Mouse (Mus musculus) left cerebral cortex, adult 18-20 months (tissue): ENCODE data around the gene Gcn1l1. TPM values are rescaled to one million over a fixed set of nuclear protein-coding genes. Genes with fewer than 3 reads are reported as not detected.

Source experiments
- DNase-seq, 2 experiments: peaks; one replicate each; pipeline ENCODE4 v3.0.0; 2021 to 2022; ENCODE audit warnings: low spot score in 2 of 2, mixed read lengths in 1 of 2
- microRNA-seq, 2 experiments: library from miRNA; unstranded; fragments of <30 nt; microRNA quantifications; one replicate each; pipeline ENCODE4 v1.2.0; 2021
- total RNA-seq, 2 experiments: library from RNA; stranded (reverse); gene quantifications; 2 replicates each; pipeline ENCODE4 v1.2.3; 2021

Gcn1l1 gene
- total RNA-seq, 2 experiments from 2014 or later = 62.0 to 66.4 TPM

DNA sequence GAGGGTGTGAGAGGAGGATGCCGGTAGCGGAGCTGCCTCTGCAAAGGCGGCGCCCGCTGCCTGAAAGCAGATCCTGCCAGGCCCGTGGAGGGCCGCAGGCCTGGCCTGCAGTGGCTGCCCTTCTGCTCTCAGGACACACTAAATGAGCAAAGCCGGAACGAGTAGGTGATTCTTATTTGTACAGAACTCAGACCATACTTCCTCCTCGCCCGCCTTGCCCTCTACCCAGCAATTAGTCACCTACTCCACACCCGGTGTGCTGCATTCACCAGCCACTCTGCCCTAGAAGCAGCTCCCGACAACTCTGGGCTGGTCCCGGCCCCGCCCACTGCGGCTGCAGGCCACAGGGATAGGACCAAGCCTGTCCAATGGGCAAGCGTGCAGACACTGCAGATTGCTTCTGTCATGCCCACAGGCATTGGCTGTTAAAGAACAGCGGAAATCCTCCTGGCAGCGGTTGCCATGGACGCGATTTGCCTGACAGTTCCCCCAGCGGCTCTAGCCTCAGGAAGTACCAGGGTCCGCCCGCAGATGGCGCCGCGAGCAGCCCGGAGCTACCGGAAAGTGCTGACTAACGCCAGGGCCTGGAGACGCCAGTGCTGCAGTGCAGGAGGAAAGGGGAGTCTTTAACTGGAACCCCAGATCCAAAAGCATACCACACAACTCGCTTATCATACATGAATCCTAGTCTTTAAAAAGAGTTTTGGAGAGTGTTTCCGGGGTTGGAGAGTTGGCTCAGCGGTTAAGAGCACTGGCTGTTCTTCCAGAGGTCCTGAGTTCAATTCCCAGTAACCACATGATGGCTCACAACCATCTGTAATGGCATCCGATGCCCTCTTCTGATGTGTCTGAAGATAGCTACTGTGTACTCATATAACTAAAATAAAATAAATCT, 87.9 kb downstream of the Gcn1l1 start:
- peak; percentile 100 for DNase-seq

DNA sequence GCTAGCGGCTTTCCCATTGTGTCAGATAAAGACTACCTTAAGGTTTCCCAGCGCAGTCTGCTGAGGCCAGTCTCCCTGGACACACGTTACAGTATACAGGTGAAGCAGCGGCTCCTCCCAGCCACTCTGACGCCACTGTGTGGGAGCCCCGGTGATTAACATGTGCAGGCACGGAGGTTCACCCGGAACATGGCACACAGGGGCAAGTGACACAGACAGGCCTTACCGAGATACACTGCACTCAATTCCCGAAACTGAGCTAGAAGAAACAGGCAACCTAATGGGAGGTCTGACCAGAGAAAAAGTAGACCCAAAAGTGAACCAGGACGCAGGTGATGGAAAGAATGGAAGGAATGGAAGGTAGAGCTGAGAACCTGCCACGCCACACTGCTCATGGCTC, 88.7 kb downstream of the Gcn1l1 start:
- DNase-seq = no peak

DNA sequence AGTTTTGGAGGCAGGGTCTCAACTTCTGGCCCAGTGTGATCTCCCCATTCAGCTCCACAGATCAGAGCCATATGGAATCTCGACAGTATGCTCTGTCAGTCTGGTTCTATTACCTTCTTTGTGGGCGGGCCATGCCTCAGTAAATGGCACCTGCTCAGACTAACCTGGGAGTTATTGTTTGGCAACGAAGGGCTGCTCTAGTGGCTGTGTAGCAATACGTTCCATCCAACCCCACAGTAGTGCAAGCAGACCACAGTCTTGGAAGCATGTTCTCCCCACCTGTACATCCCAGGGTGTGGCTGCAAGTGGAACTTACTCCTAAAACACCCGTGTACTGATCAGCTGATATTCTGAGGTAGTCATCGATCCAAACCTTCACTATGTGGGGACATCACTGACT, 91.6 kb downstream of the Gcn1l1 start:
- DNase-seq = no peak

DNA sequence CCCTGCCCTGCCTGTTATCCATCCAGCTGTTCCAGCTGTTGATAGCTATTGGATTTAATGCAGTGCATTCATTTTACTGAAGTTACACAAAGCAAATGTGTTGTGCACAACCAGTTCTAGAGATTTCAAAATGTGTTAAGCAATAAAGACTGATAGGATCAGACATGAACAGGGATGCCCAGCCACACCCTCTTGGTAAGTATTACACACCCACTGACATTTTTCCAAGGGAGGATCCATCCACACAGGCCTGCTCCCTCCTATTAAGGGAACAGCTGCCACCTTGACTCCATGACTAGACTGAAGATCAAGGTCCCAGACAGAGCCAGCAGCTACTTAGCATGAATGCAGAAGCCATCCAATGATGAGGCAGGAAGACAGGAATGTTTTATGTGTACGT, 92.2 kb downstream of the Gcn1l1 start:
- DNase-seq = no peak

DNA sequence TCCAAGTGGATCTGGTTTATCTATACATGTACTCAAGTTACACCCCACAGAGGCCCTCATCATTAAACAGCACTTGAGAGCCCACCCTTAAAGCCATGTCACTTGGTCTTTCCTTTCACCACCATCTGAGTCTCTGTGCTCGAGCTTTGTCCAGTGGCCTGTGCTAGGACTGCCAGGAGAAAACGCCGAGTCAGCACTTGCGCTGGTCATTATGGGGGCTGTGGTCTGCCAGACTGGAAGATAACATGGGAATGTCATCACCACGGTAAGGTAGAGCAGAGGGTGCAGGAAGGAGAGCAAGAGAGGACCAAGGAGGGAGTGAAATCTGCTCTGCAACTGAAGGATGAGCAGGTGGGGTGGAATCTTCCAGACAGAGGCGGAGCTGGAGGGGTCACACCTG, 93.3 kb downstream of the Gcn1l1 start:
- DNase-seq = no peak

DNA sequence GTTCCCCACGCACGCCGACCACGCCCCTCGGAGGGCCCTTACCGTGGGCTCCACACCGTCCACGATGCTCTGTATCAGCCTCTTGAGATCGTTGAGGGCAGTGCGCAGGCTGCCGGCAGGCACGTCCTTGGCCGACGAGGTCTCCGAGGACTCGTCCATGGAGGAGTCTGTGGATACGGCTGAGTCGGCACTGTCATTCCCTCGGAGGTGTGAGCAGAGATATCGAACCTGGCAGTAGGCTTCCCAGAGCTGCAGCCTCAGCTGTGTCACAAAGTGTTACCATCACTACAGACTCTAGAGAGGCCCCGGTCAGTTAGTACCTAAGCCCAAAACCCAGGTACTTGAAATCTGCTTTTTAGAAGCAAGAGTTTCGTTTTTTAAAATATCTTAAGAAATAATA, 97.6 kb downstream of the Gcn1l1 start:
- no peak for DNase-seq

DNA sequence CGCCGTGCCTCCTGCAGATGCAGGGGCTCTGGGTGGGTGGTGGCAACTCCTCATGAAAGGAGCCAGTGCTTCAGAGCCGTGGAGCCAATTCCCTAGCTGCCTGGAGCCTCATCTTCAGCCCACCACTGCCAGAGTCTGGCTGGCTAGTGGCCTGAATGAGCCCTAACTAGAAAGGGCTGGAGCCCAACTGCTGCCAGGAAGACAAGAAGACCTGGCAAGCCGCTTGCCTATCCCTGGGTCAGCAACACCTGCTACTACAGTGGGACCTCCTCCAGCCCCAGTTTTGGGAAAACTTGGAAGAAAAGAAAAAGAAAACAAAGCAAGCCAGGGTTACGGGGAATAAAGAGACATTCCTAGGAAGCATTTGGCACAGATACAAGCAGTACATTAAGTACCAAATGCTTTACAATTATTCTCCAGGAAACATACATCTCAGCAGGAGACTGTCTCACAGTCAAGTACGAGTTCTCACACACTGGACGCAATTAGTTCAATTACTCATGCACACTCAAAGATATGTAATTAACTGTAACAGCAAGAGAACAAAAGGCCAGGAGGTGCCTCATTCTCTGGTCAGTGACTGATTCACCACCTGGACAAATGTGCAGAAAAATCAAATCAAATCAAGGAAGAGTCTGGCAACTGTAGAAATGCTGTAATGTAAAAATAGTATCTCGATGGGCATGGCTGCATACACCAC, 101.5 kb downstream of the Gcn1l1 start:
- no peak for DNase-seq

DNA sequence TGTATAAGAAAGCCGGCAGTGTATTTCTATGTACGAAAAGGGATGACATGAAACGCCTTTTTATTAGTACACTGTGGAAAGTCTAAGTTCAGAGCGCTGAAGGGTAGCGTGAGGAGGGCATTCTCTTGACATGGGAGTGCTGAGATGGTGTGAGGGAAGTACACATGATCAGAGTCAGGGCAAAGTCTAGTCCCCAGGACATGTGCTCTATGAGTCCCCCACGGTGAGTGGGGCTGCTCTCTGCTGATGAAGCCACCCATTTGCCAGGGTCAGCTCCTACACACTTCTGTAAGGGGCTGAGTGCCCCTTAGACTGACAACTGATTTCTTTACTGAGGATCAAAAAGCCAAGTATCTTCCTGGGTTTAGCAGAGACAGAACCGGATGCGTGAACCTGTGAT, 102.2 kb downstream of the Gcn1l1 start:
- DNase-seq = no peak

DNA sequence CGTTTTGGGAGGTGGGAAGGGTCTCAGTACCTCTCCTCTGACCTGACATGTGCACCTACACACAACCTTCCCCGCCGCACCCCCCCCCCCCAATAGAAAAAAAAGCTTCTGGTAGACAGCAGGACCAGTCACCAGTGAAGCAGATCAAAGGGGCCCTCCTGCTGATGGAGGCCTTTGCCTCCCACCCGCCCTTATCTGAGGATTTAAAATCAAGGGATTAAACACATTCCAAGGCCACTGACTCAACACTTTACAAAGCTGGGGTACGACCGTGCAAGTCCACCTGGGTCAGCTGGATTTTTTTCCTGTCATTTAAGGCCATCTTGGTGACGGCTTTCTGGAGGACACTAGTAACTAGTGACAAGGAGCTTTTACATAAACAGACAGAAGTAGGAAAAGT, 102.8 kb downstream of the Gcn1l1 start:
- DNase-seq = no peak

DNA sequence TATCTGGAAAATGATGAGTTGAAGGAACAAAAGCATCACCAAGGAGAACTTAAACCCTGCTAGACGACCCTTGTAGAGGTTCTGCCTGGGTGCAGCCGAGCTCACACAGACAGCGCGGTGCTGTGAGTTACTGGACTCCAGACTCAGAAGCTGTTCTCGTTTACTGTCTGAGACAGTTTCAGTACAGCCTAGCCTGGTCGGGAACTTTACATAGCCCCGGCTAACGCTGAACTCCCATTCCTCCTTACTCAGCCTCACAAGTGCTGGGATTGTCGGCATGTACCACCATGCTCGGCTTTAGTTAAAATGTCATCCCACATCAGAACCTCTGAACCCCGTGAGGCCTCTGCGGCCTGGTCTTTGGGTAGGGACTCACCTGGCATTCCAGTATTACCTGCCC, 103.9 kb downstream of the Gcn1l1 start:
- DNase-seq = no peak

DNA sequence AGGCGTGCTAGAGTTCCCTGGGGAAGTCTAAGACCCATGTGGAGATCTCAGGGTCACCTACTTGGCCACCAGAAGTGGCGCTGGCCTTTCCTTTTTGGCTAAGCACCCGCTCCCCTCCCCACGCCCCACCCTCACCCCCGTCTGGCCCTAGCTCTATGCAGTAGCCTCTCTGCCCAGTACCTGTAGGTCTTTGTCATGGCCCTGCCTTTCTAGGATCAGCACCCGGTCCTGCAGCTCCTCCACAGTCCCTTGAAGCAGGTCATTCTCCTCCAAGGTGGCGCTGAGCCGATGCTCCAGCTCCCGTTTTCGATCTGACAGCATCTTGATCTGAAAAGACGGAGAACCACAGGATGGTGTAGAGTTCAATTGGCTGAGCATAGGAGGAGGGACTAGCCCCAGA, 104.9 kb downstream of the Gcn1l1 start:
- no peak for DNase-seq

DNA sequence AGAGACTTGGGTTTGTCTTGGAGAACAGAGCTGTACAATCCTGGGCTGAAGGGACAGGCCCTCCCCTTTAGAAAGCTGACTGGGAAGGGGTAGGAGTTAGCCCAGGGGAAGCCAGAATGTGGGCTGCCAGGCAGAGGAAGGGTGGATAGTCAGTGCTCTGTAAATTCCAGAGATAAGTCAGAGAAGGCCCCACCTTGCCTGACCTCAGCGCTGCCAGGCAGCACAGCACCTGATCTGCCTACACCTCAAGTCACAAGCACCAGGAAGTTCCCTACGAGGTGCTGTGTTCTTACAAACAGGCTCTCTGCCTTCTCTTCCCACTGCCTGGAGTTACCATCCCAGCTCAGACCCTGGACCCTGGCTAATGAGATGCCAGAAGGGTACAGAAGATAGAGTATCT, 105.4 kb downstream of the Gcn1l1 start:
- no peak for DNase-seq

DNA sequence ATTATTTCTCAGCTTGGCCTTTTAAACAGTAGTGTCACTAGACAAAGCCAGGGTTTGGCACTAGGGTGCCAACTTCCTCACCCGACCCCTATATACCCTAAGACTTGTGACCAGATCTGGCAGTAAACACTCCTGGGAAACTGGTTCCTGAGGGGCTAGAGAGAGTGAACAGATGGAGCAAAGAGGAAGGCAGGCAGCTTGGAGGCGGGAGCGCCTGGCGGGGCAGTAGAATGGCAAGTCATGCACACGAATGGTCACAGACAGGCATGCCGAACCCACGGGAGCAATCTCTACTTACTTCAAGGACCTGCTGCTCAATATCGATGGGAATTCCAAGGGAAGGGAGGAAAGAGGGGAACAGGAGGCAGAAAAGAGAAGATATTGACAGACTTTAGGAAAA, 106.8 kb downstream of the Gcn1l1 start:
- no peak for DNase-seq

Small RNA genes lying within 50 kb of the gene (microRNA-seq; reads per million reads assigned to microRNA genes)
- gene Mir7029 (0 to 0.21 reads per million in 2 experiments), gene Mir7030 (0.21 to 0.99 reads per million in 2 experiments)

Other genes with a start within 250 kb of the Gcn1l1 start
- gene Srsf9, start 238.1 kb upstream of the Gcn1l1 start, total RNA-seq = 10 to 100 TPM; 62.9 to 72.1 TPM
- gene Gatc, start 224.1 kb upstream of the Gcn1l1 start, total RNA-seq = 10 to 100 TPM; 18.4 to 20.5 TPM
- 10 to 100 TPM; 26.4 to 27.9 TPM for gene Triap1, start 224.0 kb upstream of the Gcn1l1 start, total RNA-seq
- 100 to 1,000 TPM; 721 to 781 TPM for gene Cox6a1, start 216.3 kb upstream of the Gcn1l1 start, total RNA-seq
- 10 to 100 TPM; 48.8 to 49.1 TPM for gene Msi1, start 135.7 kb upstream of the Gcn1l1 start, total RNA-seq
- not detected for gene Pla2g1b, start 99.0 kb upstream of the Gcn1l1 start, total RNA-seq
- 10 to 100 TPM; 37.1 to 37.8 TPM for gene Sirt4, start 80.5 kb upstream of the Gcn1l1 start, total RNA-seq
- gene Pxn, start 58.6 kb upstream of the Gcn1l1 start, total RNA-seq = 10 to 100 TPM; 22.2 to 25.7 TPM
- 100 to 1,000 TPM; 185 to 199 TPM for gene Rplp0, start 5.8 kb upstream of the Gcn1l1 start, total RNA-seq
- gene Rab35, start 66.7 kb downstream of the Gcn1l1 start, total RNA-seq = 100 to 1,000 TPM; 108 TPM
- 100 to 1,000 TPM; 180 to 184 TPM for gene Bicdl1, start 166.4 kb downstream of the Gcn1l1 start, total RNA-seq